Mouse (Mus musculus) kidney, postnatal 0 days (tissue): Measurements from ENCODE around the gene Rac1. TPM values are rescaled to one million over a fixed set of nuclear protein-coding genes. Genes with fewer than 3 reads are reported as not detected.
"Not testable (repeated sequence)": the region's sequence is repeated elsewhere in the genome, so short reads cannot be mapped to it uniquely, and the experiment has no call there.

Source experiments
- ATAC-seq: fragments of 200-750 bp; cut with Nextera tagmentation; replicated peaks from 2 replicates; pipeline ENCODE4 v1.8.0; 2017; ENCODE audit warnings: low read depth, moderate number of reproducible peaks, moderate TSS enrichment, moderate library complexity; ENCODE audit not compliant: low FRiP score
- DNase-seq: peaks from one replicate; pipeline ENCODE4 v3.0.0-alpha.2; 2016; ENCODE audit warnings: low spot score
- H3K27ac ChIP-seq: fragments of 300-500 bp; sonication (generic); 2 replicates; pipeline ENCODE4 v1.5.1; 2014; ENCODE audit warnings: mild to moderate bottlenecking
- H3K27me3 ChIP-seq: fragments of 300-500 bp; sonication (generic); 2 replicates; pipeline ENCODE4 v1.6.1; 2014; ENCODE audit warnings: low read length, mixed read lengths; ENCODE audit not compliant: insufficient read depth
- H3K36me3 ChIP-seq: fragments of 300-500 bp; sonication (generic); 2 replicates; pipeline ENCODE4 v1.6.1; 2014; ENCODE audit warnings: low read length, mixed read lengths; ENCODE audit not compliant: insufficient read depth
- H3K4me1 ChIP-seq: fragments of 300-500 bp; sonication (generic); replicated peaks from 2 replicates; pipeline ENCODE4 v1.6.1; 2014; ENCODE audit warnings: antibody characterized with exemption, low read length, mixed read lengths; ENCODE audit not compliant: insufficient read depth
- H3K4me2 ChIP-seq: fragments of 300-500 bp; sonication (generic); 2 replicates; pipeline ENCODE4 v1.6.1; 2014; ENCODE audit warnings: mild to moderate bottlenecking, low read length, moderate library complexity, mixed read lengths
- H3K4me3 ChIP-seq: fragments of 300-500 bp; sonication (generic); replicated peaks from 2 replicates; pipeline ENCODE4 v1.5.1; 2014; ENCODE audit warnings: low read depth, low read length
- H3K9ac ChIP-seq: fragments of 300-500 bp; sonication (generic); 2 replicates; pipeline ENCODE4 v1.6.1; 2014; ENCODE audit warnings: low read depth, low read length
- H3K9me3 ChIP-seq: fragments of 300-500 bp; sonication (generic); replicated peaks from 2 replicates; pipeline ENCODE4 v1.6.1; 2016; ENCODE audit warnings: low read length, inconsistent platforms, mixed read lengths
- CTCF ChIP-seq: IDR thresholded peaks from 2 replicates; pipeline ENCODE4 v1.5.1; 2016; ENCODE audit warnings: antibody characterized with exemption, low read depth, mild to moderate bottlenecking, moderate library complexity
- WGBS: fragments of 180-500 bp; shearing (Covaris S2); extraction: QIAGEN DNeasy Blood & Tissue Kit; methylation state at CpG from one replicate; pipeline ENCODE4 v1.1.7; 2014; 5-methylcytosine and 5-hydroxymethylcytosine counted together
- polyA plus RNA-seq: library from polyadenylated mRNA; unstranded; fragments of >200 nt; fragmentation: Nextera tagmentation; extraction: Ambion mirVana; gene quantifications from 2 replicates; pipeline ENCODE4 v1.2.1, GENCODE M21; 2015

The Rac1 gene
- polyA plus RNA-seq, 1 experiment from 2014 or later = 453 TPM

GRCm38 (mm10) chr5:143561544-143562185 lies 33.8 kb upstream of the Rac1 start:
- no peak for TF ChIP-seq CTCF
- WGBS = 83% methylated on average over 14 of the region's 14 CpGs
- no peak overlapping the region for H3K27ac ChIP-seq
- no peak overlapping the region for H3K9ac ChIP-seq
- H3K27me3 ChIP-seq = no peaks in the 10 kb centered on the region
- no peaks in the 10 kb centered on the region for H3K4me1 ChIP-seq
- H3K9me3 ChIP-seq = no peaks in the 10 kb centered on the region
- no peak for ATAC-seq
- no peak overlapping the region for H3K4me2 ChIP-seq
- no peaks in the 10 kb centered on the region for H3K36me3 ChIP-seq
- no peak overlapping the region for H3K4me3 ChIP-seq
- DNase-seq = no peak

GRCm38 (mm10) chr5:143561009-143561408 lies 33.2 kb upstream of the Rac1 start:
- no peaks in the 10 kb centered on the region for H3K9me3 ChIP-seq
- no peak for ATAC-seq
- H3K4me2 ChIP-seq = no peak overlapping the region
- DNase-seq = no peak
- no peaks in the 10 kb centered on the region for H3K27me3 ChIP-seq
- 88% methylated on average over 4 of the region's 4 CpGs for WGBS
- no peak for TF ChIP-seq CTCF
- no peak overlapping the region for H3K4me3 ChIP-seq
- H3K9ac ChIP-seq = no peak overlapping the region
- H3K4me1 ChIP-seq = no peaks in the 10 kb centered on the region
- no peaks in the 10 kb centered on the region for H3K36me3 ChIP-seq
- H3K27ac ChIP-seq = no peak overlapping the region

GRCm38 (mm10) chr5:143558731-143559130 lies 30.9 kb upstream of the Rac1 start:
- ATAC-seq (no peak), DNase-seq (no peak)
- TF ChIP-seq CTCF = no peak
- 84% methylated on average over 3 of the region's 3 CpGs for WGBS
- Histone ChIP-seq H3K9ac (no peak overlapping the region), H3K4me3 (no peak overlapping the region), H3K27me3 (no peaks in the 10 kb centered on the region), H3K4me1 (no peaks in the 10 kb centered on the region), H3K27ac (no peak overlapping the region), H3K36me3 (no peaks in the 10 kb centered on the region), H3K4me2 (no peak overlapping the region), H3K9me3 (no peaks in the 10 kb centered on the region)

GRCm38 (mm10) chr5:143555233-143555632 lies 27.4 kb upstream of the Rac1 start:
- DNase-seq = no peak
- Histone ChIP-seq H3K9me3 (no peaks in the 10 kb centered on the region), H3K4me3 (no peak overlapping the region), H3K4me1 (no peaks in the 10 kb centered on the region), H3K36me3 (no peaks in the 10 kb centered on the region), H3K4me2 (no peak overlapping the region), H3K9ac (no peak overlapping the region), H3K27me3 (no peaks in the 10 kb centered on the region), H3K27ac (no peak overlapping the region)
- WGBS = 81% methylated on average over 6 of the region's 6 CpGs
- ATAC-seq = no peak
- TF ChIP-seq CTCF = no peak

GRCm38 (mm10) chr5:143552911-143553310 lies 25.1 kb upstream of the Rac1 start:
- ATAC-seq (no peak), DNase-seq (no peak)
- no peaks in the 10 kb centered on the region for H3K9me3 ChIP-seq
- WGBS = 81% methylated on average over 6 of the region's 6 CpGs
- no peak overlapping the region for H3K4me3 ChIP-seq
- peaks cover 5% of the 10 kb centered on the region for H3K4me1 ChIP-seq
- H3K36me3 ChIP-seq = no peaks in the 10 kb centered on the region
- H3K4me2 ChIP-seq = no peak overlapping the region
- no peak for TF ChIP-seq CTCF
- no peak overlapping the region for H3K9ac ChIP-seq
- no peaks in the 10 kb centered on the region for H3K27me3 ChIP-seq
- H3K27ac ChIP-seq = no peak overlapping the region

GRCm38 (mm10) chr5:143548922-143549321 lies 21.1 kb upstream of the Rac1 start:
- H3K27me3 ChIP-seq, H3K9me3 ChIP-seq, DNase-seq, H3K36me3 ChIP-seq, H3K4me1 ChIP-seq: not testable (repeated sequence)
- ATAC-seq = peak; percentile 38
- under 1% methylated on average over 26 of the region's 28 CpGs for WGBS
- Histone ChIP-seq H3K4me2 (peak overlapping the region; percentile 66), H3K27ac (0 out of 2 replicates have a peak overlapping the region, but pooled peaks have one; percentile 19), H3K4me3 (peak overlapping the region; percentile 57), H3K9ac (peak overlapping the region; percentile 62)

- H3K36me3 ChIP-seq = no peaks in the 10 kb centered on the region
- DNase-seq = peak; percentile 97
- peak overlapping the region; percentile 57 for H3K4me3 ChIP-seq
- H3K27me3 ChIP-seq = no peaks in the 10 kb centered on the region
- ATAC-seq = peak; percentile 93
- no peaks in the 10 kb centered on the region for H3K9me3 ChIP-seq
- H3K4me2 ChIP-seq = peak overlapping the region; percentile 66
- H3K27ac ChIP-seq = 0 out of 2 replicates have a peak overlapping the region, but pooled peaks have one; percentile 19
- WGBS = under 1% methylated on average over 35 of the region's 37 CpGs
- H3K9ac ChIP-seq = peak overlapping the region; percentile 62
- peaks cover 5% of the 10 kb centered on the region for H3K4me1 ChIP-seq
- peak; percentile 78 for TF ChIP-seq CTCF
Measured at GRCm38 (mm10) chr5:143548401-143548846, 20.6 kb upstream of the Rac1 start.
